Mouse (Mus musculus) embryonic facial prominence, embryonic 10.5 days (tissue): ENCODE results near the gene Rapgef4. TPM values are rescaled to one million over a fixed set of nuclear protein-coding genes. Genes with fewer than 3 reads are reported as not detected.

Source experiments
- DNase-seq: peaks from one replicate; pipeline ENCODE4 v3.0.0-alpha.2; 2017; ENCODE audit warnings: low spot score
- H3K27ac ChIP-seq: fragments of 300-500 bp; sonication (generic); replicated peaks from 2 replicates; pipeline ENCODE4 v1.5.1; 2016; ENCODE audit warnings: mild to moderate bottlenecking
- H3K27me3 ChIP-seq: fragments of 300-500 bp; sonication (generic); replicated peaks from 2 replicates; pipeline ENCODE4 v1.6.1; 2016; ENCODE audit warnings: low read depth, mild to moderate bottlenecking; ENCODE audit not compliant: poor library complexity, severe bottlenecking
- H3K36me3 ChIP-seq: fragments of 300-500 bp; sonication (generic); replicated peaks from 2 replicates; pipeline ENCODE4 v1.6.1; 2016; ENCODE audit warnings: mild to moderate bottlenecking, moderate library complexity
- H3K4me1 ChIP-seq: fragments of 300-500 bp; sonication (generic); 2 replicates; pipeline ENCODE4 v1.6.1; 2016
- H3K4me3 ChIP-seq: fragments of 300-500 bp; sonication (generic); 2 replicates; pipeline ENCODE4 v1.5.1; 2016; ENCODE audit warnings: mild to moderate bottlenecking, moderate library complexity
- H3K9me3 ChIP-seq: fragments of 300-500 bp; sonication (generic); 2 replicates; pipeline ENCODE4 v1.6.1; 2016; ENCODE audit warnings: mild to moderate bottlenecking
- WGBS: fragments of 180-500 bp; shearing (Covaris S2); methylation state at CpG from one replicate; pipeline ENCODE4 v1.1.7; 2016; 5-methylcytosine and 5-hydroxymethylcytosine counted together
- polyA plus RNA-seq: library from polyadenylated mRNA; unstranded; fragments of >200 nt; fragmentation: Nextera tagmentation; extraction: Ambion mirVana; gene quantifications from 2 replicates; pipeline ENCODE4 v1.2.1, GENCODE M21; 2016

The Rapgef4 gene
- 2.9 and 3.5 TPM in 2 replicates for polyA plus RNA-seq

DNA sequence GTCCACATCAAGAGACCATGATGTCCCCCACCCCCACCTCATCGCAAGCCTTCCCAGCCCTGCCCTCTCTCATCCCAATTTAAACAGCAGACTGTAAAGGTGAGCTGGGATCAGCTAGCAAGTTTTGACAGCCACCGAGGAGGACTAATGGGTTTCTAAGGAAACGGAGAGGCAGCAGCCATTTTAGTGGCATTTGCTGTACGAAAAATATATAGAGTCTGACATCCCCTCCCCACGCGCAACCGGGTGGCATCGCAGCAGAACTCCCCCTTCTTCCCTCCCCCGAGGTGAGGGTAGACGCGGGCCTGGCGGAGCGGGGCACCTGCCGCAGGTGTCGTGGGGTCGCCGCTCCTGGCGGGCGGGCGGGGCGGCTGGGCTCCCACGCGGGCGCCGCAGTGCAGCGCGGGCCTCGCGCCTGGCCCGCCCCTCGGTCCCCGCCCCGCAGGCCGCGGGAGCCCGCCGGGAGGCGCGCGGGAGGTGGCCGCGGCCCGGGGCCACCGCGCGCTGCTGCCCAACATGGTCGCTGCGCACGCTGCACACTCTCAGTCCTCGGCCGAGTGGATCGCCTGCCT lies at the start of gene Rapgef4:
Gene Rapgef4 (plus strand): TSS at position 470 of the 572 bp plus-strand sequence.
- WGBS: 3% methylated on average over 52 of the region's 52 CpGs
- peak; percentile 20 for DNase-seq
- peaks cover 10% of the 10 kb centered on the region for H3K4me1 ChIP-seq
- H3K27me3 ChIP-seq: peaks cover 60% of the 10 kb centered on the region
- no peaks in the 10 kb centered on the region for H3K9me3 ChIP-seq
- H3K4me3 ChIP-seq: peak within 1 kb of the TSS; percentile 68
- H3K27ac ChIP-seq: peak within 1 kb of the TSS; percentile 35
- H3K36me3 ChIP-seq: no peaks in the 10 kb centered on the region

DNA sequence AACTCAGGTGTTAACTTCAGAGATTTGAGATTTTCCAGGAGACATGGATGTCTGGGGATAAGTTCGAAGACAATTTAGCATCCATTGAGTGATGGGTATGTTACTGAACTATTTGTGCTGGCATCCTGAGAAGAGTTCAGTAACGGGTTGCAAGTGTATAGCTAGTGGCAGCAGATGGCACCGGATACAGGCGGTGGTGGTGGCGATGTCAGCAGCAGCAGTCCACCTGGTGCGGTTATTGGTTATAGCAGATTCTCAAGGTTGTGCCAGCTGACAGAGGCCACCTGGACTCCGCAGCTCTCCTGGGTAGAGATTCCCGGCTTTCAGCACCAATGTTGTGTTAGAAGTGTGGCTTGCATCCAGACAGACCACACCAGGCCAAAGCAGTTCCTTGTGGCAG lies 47.0 kb upstream of the Rapgef4 start:
- 94% methylated on average over 8 of the region's 8 CpGs for WGBS
- H3K27me3 ChIP-seq: no peaks in the 10 kb centered on the region
- H3K27ac ChIP-seq: no peak overlapping the region
- H3K9me3 ChIP-seq: no peaks in the 10 kb centered on the region
- no peaks in the 10 kb centered on the region for H3K36me3 ChIP-seq
- H3K4me1 ChIP-seq: 0 out of 2 replicates have a peak, but pooled peaks cover 4% of the 10 kb centered on the region
- no peak overlapping the region for H3K4me3 ChIP-seq
- DNase-seq: no peak

DNA sequence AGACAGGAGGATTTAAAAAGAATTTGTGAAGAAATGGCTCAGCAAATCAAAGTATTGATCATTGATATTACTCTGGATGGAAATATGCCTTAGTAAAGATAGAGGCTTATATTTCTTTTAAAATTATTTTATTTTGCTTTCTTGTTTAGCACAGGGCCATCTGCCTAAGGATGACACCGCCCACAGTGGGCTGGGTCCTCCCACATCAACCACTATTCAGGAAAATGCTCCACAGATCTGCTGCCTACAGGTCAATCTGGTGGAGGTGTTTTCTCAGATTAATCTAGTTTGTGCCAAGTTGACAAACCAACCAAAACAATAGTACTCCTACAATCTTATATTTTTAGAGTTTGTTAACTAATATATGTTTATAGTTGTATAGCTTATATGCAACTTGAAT lies 44.3 kb upstream of the Rapgef4 start:
- DNase-seq: no peak
- WGBS: 85% methylated on average over 1 of the region's 1 CpGs
- H3K4me3 ChIP-seq: no peak overlapping the region
- no peaks in the 10 kb centered on the region for H3K27me3 ChIP-seq
- H3K36me3 ChIP-seq: no peaks in the 10 kb centered on the region
- no peaks in the 10 kb centered on the region for H3K9me3 ChIP-seq
- 0 out of 2 replicates have a peak, but pooled peaks cover 4% of the 10 kb centered on the region for H3K4me1 ChIP-seq
- H3K27ac ChIP-seq: no peak overlapping the region

DNA sequence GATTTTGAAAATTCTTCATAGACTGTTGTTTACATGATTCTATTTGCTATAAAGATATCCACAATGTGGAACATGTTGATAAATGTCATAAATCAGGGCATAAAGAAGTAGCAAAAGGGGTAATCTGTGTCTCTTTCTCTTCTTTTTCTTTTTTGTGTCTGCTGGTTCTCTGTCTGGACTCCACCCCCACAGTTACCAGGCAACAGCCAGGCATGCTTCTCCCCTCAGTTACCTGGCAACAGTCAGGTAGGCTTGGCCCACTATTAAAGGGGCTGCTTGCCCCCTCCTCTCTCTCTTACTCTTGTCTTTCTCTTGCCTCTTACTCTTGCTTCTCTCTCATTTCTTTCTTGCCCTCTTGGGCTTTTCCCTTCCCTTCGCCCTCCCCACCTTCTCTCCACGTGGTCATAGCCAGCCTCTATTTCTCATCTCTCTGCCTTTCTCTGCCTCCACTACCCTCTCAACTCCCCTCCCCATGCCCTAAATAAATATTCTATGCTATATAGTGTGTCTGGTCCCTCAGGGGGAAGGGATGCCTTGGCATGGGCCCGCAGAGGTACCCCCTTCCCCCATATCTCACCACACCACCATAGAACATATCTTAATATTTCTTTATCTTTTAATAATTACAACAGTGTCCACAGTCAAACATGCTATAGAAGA lies 43.3 kb upstream of the Rapgef4 start:
- Histone ChIP-seq H3K9me3 (no peaks in the 10 kb centered on the region), H3K27me3 (no peaks in the 10 kb centered on the region), H3K27ac (no peak overlapping the region), H3K36me3 (no peaks in the 10 kb centered on the region), H3K4me1 (0 out of 2 replicates have a peak, but pooled peaks cover 4% of the 10 kb centered on the region), H3K4me3 (no peak overlapping the region)
- DNase-seq: no peak
- 91% methylated on average over 3 of the region's 3 CpGs for WGBS

GRCm38 (mm10) chr2:71938716-71939393 lies 42.2 kb upstream of the Rapgef4 start:
- Histone ChIP-seq H3K27ac (no peak overlapping the region), H3K27me3 (no peaks in the 10 kb centered on the region), H3K9me3 (no peaks in the 10 kb centered on the region), H3K4me3 (no peak overlapping the region), H3K36me3 (no peaks in the 10 kb centered on the region), H3K4me1 (0 out of 2 replicates have a peak, but pooled peaks cover 4% of the 10 kb centered on the region)
- no peak for DNase-seq
- WGBS: 72% methylated on average over 6 of the region's 6 CpGs

GRCm38 (mm10) chr2:71941005-71941720 lies 39.9 kb upstream of the Rapgef4 start:
- H3K4me3 ChIP-seq: no peak overlapping the region
- WGBS: 92% methylated on average over 3 of the region's 3 CpGs
- H3K4me1 ChIP-seq: 0 out of 2 replicates have a peak, but pooled peaks cover 4% of the 10 kb centered on the region
- H3K36me3 ChIP-seq: no peaks in the 10 kb centered on the region
- H3K9me3 ChIP-seq: no peaks in the 10 kb centered on the region
- H3K27me3 ChIP-seq: no peaks in the 10 kb centered on the region
- H3K27ac ChIP-seq: no peak overlapping the region
- DNase-seq: no peak

DNA sequence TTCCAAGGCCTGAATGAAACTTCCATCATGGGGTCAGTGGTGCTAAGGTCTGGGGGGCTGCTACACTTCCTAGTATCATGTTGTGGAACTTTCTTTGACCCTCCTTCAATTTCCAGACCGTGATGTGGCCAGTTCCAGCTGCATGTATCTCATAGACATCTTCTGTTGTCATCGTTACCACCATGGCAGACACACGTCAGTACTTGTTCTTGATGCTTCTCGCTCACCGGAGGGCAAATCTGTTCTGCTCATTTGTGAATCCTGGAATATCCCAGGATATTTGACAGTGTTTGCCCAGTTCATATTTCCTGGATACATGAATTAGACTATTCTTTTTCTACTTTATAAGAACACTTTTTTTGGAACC lies 39.3 kb upstream of the Rapgef4 start:
- Histone ChIP-seq H3K27me3 (no peaks in the 10 kb centered on the region), H3K4me1 (0 out of 2 replicates have a peak, but pooled peaks cover 4% of the 10 kb centered on the region), H3K27ac (no peak overlapping the region), H3K9me3 (no peaks in the 10 kb centered on the region), H3K36me3 (no peaks in the 10 kb centered on the region), H3K4me3 (no peak overlapping the region)
- DNase-seq: no peak
- 93% methylated on average over 5 of the region's 5 CpGs for WGBS

GRCm38 (mm10) chr2:71951212-71951611 lies 29.8 kb upstream of the Rapgef4 start:
- Histone ChIP-seq H3K9me3 (0 out of 2 replicates have a peak, but pooled peaks cover 2% of the 10 kb centered on the region), H3K4me1 (no peaks in the 10 kb centered on the region), H3K36me3 (no peaks in the 10 kb centered on the region), H3K27me3 (no peaks in the 10 kb centered on the region), H3K4me3 (no peak overlapping the region), H3K27ac (no peak overlapping the region)
- WGBS: 92% methylated on average over 4 of the region's 4 CpGs
- DNase-seq: no peak

GRCm38 (mm10) chr2:71955637-71956036 lies 25.4 kb upstream of the Rapgef4 start:
- H3K4me1 ChIP-seq: no peaks in the 10 kb centered on the region
- H3K9me3 ChIP-seq: no peaks in the 10 kb centered on the region
- H3K27ac ChIP-seq: no peak overlapping the region
- 27% methylated on average over 8 of the region's 8 CpGs for WGBS
- no peaks in the 10 kb centered on the region for H3K36me3 ChIP-seq
- no peaks in the 10 kb centered on the region for H3K27me3 ChIP-seq
- DNase-seq: peak; percentile 56
- no peak overlapping the region for H3K4me3 ChIP-seq

DNA sequence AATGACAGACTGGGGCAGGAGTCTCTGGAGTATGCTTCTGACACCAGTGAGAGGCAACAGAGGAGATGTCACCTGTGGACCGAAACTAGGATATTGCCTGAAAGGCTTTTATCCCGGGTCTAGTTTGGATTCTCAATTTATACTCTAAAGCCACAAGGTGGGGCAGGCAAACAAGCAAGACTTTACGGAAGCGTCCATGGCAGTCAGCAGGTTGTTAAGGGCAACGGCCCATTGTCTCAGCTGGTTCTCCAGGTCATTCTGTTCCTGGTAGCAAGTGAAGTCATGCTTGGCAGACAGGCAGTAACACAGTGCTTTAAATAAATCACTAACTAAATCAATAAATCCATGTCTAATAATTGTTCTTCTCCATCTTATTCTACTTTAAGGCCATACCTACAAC lies 24.6 kb upstream of the Rapgef4 start:
- Histone ChIP-seq H3K9me3 (no peaks in the 10 kb centered on the region), H3K36me3 (no peaks in the 10 kb centered on the region), H3K27me3 (no peaks in the 10 kb centered on the region), H3K4me3 (no peak overlapping the region), H3K4me1 (no peaks in the 10 kb centered on the region), H3K27ac (no peak overlapping the region)
- WGBS: 73% methylated on average over 5 of the region's 5 CpGs
- no peak for DNase-seq

GRCm38 (mm10) chr2:71957951-71958350 lies 23.1 kb upstream of the Rapgef4 start:
- no peak for DNase-seq
- no peaks in the 10 kb centered on the region for H3K36me3 ChIP-seq
- WGBS: 80% methylated on average over 1 of the region's 1 CpGs

GRCm38 (mm10) chr2:71958393-71958792 lies 22.6 kb upstream of the Rapgef4 start:
- Histone ChIP-seq H3K36me3 (no peaks in the 10 kb centered on the region), H3K27me3 (no peaks in the 10 kb centered on the region), H3K27ac (no peak overlapping the region), H3K4me1 (no peaks in the 10 kb centered on the region), H3K9me3 (no peaks in the 10 kb centered on the region), H3K4me3 (no peak overlapping the region)
- no peak for DNase-seq
- 89% methylated on average over 3 of the region's 3 CpGs for WGBS

More at GRCm38 (mm10) chr2:71957951-71958350, 23.1 kb upstream of the Rapgef4 start:
- Histone ChIP-seq H3K27ac (no peak overlapping the region), H3K4me1 (no peaks in the 10 kb centered on the region), H3K27me3 (no peaks in the 10 kb centered on the region), H3K9me3 (no peaks in the 10 kb centered on the region), H3K4me3 (no peak overlapping the region)
